In the genomic region with DNA sequence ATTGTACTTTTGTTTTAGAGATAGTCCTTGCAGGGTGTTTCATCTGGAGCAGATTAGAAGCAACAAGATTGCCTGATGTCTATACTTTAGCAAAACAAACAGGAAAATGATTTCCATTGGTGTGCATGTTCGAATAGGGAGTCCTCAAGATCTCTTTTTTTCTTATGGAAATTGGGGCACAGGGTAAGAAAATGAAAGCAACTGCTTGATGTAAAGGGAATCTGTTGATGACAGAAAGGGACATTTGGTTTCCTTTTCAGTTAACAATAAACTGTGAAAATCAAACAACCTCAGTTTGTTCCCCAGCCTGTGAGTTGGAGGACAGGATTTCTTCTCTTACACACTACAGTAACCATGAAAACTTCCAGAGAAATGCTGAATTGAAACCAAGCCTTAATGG, we compare ENCODE assay signal across 20 mouse cellular contexts. TPM values are rescaled to one million over a fixed set of nuclear protein-coding genes. Genes with fewer than 3 reads are reported as not detected.
DNase-seq lines count a peak whose midpoint lies in the region; ATAC-seq and TF ChIP-seq lines count a peak whose summit lies in the region.
"Had no signal": no experiment of that assay in that cellular context is flagged by ENCODE, and none has a peak within 500 bp of the region (broad histone marks: within the 10 kb centered on the region; RNA-seq: fewer than 3 reads in every experiment).

No protein-coding gene starts in this region.

- H3K4me2 ChIP-seq in forebrain, embryonic 15.5 days (replicated peaks): no peak overlapping the region
- H3K4me2 ChIP-seq in hindbrain, embryonic 14.5 days (replicated peaks): no peak overlapping the region
- no peak overlapping the region for H3K4me2 ChIP-seq in midbrain, embryonic 14.5 days (ENCODE audit: low read length)
- H3K4me2 ChIP-seq: heart, embryonic 15.5 days; limb, embryonic 12.5 days; liver, embryonic 13.5 days; lung, embryonic 14.5 days had no signal

- no peaks in the 10 kb centered on the region for H3K36me3 ChIP-seq in forebrain, embryonic 15.5 days
- no peaks in the 10 kb centered on the region for H3K36me3 ChIP-seq in hindbrain, embryonic 14.5 days (replicated peaks; ENCODE audit: control insufficient read depth, insufficient read depth)
- H3K36me3 ChIP-seq in midbrain, embryonic 14.5 days (ENCODE audit: control insufficient read depth, insufficient read depth, low read length): no peaks in the 10 kb centered on the region
- H3K36me3 ChIP-seq: heart, embryonic 15.5 days; limb, embryonic 12.5 days; liver, embryonic 13.5 days had no signal

- 21% methylated on average over 1 of the region's 1 CpGs for WGBS in forebrain, embryonic 15.5 days
- 36% methylated on average over 1 of the region's 1 CpGs for WGBS in hindbrain, embryonic 14.5 days
- 36% methylated on average over 1 of the region's 1 CpGs for WGBS in midbrain, embryonic 14.5 days

- no peak overlapping the region for H3K9ac ChIP-seq in forebrain, embryonic 15.5 days (replicated peaks)
- H3K9ac ChIP-seq in hindbrain, embryonic 14.5 days: no peak overlapping the region
- H3K9ac ChIP-seq in midbrain, embryonic 14.5 days (replicated peaks; ENCODE audit: low read length): no peak overlapping the region
- H3K9ac ChIP-seq: heart, embryonic 15.5 days; limb, embryonic 12.5 days; liver, embryonic 13.5 days; lung, embryonic 14.5 days had no signal

- TF ChIP-seq CTCF in left cerebral cortex, adult 2 months (IDR thresholded peaks at IDR 0.05): no peak

- no peak for ATAC-seq in forebrain, embryonic 15.5 days (replicated peaks)
- ATAC-seq in hindbrain, embryonic 14.5 days (ENCODE audit: low FRiP score): no peak
- peak; percentile 6; the same call in 1 of the 2 replicates for ATAC-seq in midbrain, embryonic 14.5 days (ENCODE audit: low FRiP score, low TSS enrichment)

- no peak overlapping the region for H3K4me3 ChIP-seq in left cerebral cortex, adult 2 months
- H3K4me3 ChIP-seq in forebrain, embryonic 15.5 days: no peak overlapping the region
- H3K4me3 ChIP-seq in hindbrain, embryonic 14.5 days (replicated peaks; ENCODE audit: low read length): no peak overlapping the region
- no peak overlapping the region for H3K4me3 ChIP-seq in midbrain, embryonic 14.5 days (replicated peaks; ENCODE audit: low read depth, low read length)
- H3K4me3 ChIP-seq: erythroblast, embryonic 14.5 days; heart, adult 2 months; heart, embryonic 15.5 days; limb, embryonic 12.5 days; liver, embryonic 13.5 days had no signal

- peaks cover 10% of the 10 kb centered on the region for H3K4me1 ChIP-seq in forebrain, embryonic 15.5 days
- no peaks in the 10 kb centered on the region for H3K4me1 ChIP-seq in hindbrain, embryonic 14.5 days (replicated peaks; ENCODE audit: control insufficient read depth, insufficient read depth, low read length)
- 0 out of 2 replicates have a peak, but pooled peaks cover 8% of the 10 kb centered on the region for H3K4me1 ChIP-seq in midbrain, embryonic 14.5 days (ENCODE audit: control insufficient read depth, insufficient read depth, low read length)
- H3K4me1 ChIP-seq: heart, embryonic 15.5 days; limb, embryonic 12.5 days had no signal

- H3K27ac ChIP-seq in left cerebral cortex, adult 2 months: peak overlapping the region; percentile 22; the same call in 1 of the 2 replicates
- H3K27ac ChIP-seq in forebrain, embryonic 15.5 days (replicated peaks): peak overlapping the region; percentile 46
- peak overlapping the region; percentile 21; the same call in 1 of the 2 replicates for H3K27ac ChIP-seq in hindbrain, embryonic 14.5 days
- H3K27ac ChIP-seq in midbrain, embryonic 14.5 days (replicated peaks; ENCODE audit: low read depth, low read length): peak overlapping the region; percentile 22; the same call in 1 of the 2 replicates
- H3K27ac ChIP-seq: heart, adult 2 months; heart, embryonic 15.5 days; limb, embryonic 12.5 days; liver, embryonic 13.5 days had no signal

- H3K27me3 ChIP-seq in forebrain, embryonic 15.5 days: no peaks in the 10 kb centered on the region
- H3K27me3 ChIP-seq in hindbrain, embryonic 14.5 days (ENCODE audit: control insufficient read depth, insufficient read depth, low read length): no peaks in the 10 kb centered on the region
- no peaks in the 10 kb centered on the region for H3K27me3 ChIP-seq in midbrain, embryonic 14.5 days (ENCODE audit: control insufficient read depth, insufficient read depth, low read length)
- H3K27me3 ChIP-seq: CH12.LX; heart, embryonic 15.5 days; limb, embryonic 12.5 days; liver, embryonic 13.5 days had no signal

- H3K9me3 ChIP-seq in forebrain, embryonic 15.5 days: no peaks in the 10 kb centered on the region
- no peaks in the 10 kb centered on the region for H3K9me3 ChIP-seq in hindbrain, embryonic 14.5 days (ENCODE audit: control insufficient read depth, low read length)
- no peaks in the 10 kb centered on the region for H3K9me3 ChIP-seq in midbrain, embryonic 14.5 days (ENCODE audit: control insufficient read depth, low read length)
- H3K9me3 ChIP-seq: heart, embryonic 15.5 days; limb, embryonic 12.5 days; liver, embryonic 13.5 days had no signal

- intact Hi-C loops in left cerebral cortex, adult 2 months (cut with DNase I): loop anchor here (5.0 kb wide), 1 partner anchor 51 kb away; no protein-coding TSS in a partner anchor
- intact Hi-C loops in left cerebral cortex, postnatal 14 days (cut with DNase I): no loop called here

- no peak for DNase-seq in left cerebral cortex, adult 2 months (ENCODE audit: extremely low spot score in 1 of 2, low spot score in 2 of 2)
- no peak for DNase-seq in left cerebral cortex, postnatal 14 days (ENCODE audit: low spot score in 2 of 2)
- DNase-seq in hindbrain, embryonic 14.5 days (ENCODE audit: low spot score): no peak
- DNase-seq in midbrain, embryonic 14.5 days: no peak
- no peak for DNase-seq in ovary, postnatal 14 days (ENCODE audit: low spot score)
- no peak for DNase-seq in right cerebral cortex, postnatal 4 days
- DNase-seq in MN1 (ENCODE audit: low spot score): no peak
- DNase-seq: cerebellum, adult 9-10 months; gastrocnemius, postnatal 14 days; heart, adult 2 months; kidney, adult 11 months; liver, embryonic 13.5 days; lung, postnatal 36 days; thymus, postnatal 14 days had no signal

RNA-seq across cellular contexts. Expression of gene Cd47, which starts 47.4 kb away (rescaled TPM):
- 100 to 1,000 TPM; 217 to 235 TPM for total RNA-seq in left cerebral cortex, adult 2 months (2021)
- total RNA-seq in left cerebral cortex, postnatal 14 days (2021): 100 to 1,000 TPM; 281 to 288 TPM
- 123 and 128 TPM in 2 replicates for polyA plus RNA-seq in forebrain, embryonic 15.5 days (2015; fragmentation: Nextera tagmentation; extraction: Ambion mirVana)
- polyA plus RNA-seq in hindbrain, embryonic 14.5 days (2014; fragmentation: Nextera tagmentation; extraction: Ambion mirVana): 152 and 167 TPM in 2 replicates
- polyA plus RNA-seq in midbrain, embryonic 14.5 days (2014; fragmentation: Nextera tagmentation; extraction: Ambion mirVana): 133 and 137 TPM in 2 replicates

RNA-seq across cellular contexts. Expression of gene Ift57, which starts 53.9 kb away (rescaled TPM):
- 10 to 100 TPM; 54.2 to 56.3 TPM for total RNA-seq in left cerebral cortex, adult 2 months (2021)
- 10 to 100 TPM; 57.1 to 61.2 TPM for total RNA-seq in left cerebral cortex, postnatal 14 days (2021)
- 46.9 and 48.6 TPM in 2 replicates for polyA plus RNA-seq in forebrain, embryonic 15.5 days (2015; fragmentation: Nextera tagmentation; extraction: Ambion mirVana)
- 39.1 and 41.8 TPM in 2 replicates for polyA plus RNA-seq in hindbrain, embryonic 14.5 days (2014; fragmentation: Nextera tagmentation; extraction: Ambion mirVana)
- polyA plus RNA-seq in midbrain, embryonic 14.5 days (2014; fragmentation: Nextera tagmentation; extraction: Ambion mirVana): 35.9 and 45.1 TPM in 2 replicates
